ENCODE assay signal across 25 mouse cellular contexts in the genomic region with DNA sequence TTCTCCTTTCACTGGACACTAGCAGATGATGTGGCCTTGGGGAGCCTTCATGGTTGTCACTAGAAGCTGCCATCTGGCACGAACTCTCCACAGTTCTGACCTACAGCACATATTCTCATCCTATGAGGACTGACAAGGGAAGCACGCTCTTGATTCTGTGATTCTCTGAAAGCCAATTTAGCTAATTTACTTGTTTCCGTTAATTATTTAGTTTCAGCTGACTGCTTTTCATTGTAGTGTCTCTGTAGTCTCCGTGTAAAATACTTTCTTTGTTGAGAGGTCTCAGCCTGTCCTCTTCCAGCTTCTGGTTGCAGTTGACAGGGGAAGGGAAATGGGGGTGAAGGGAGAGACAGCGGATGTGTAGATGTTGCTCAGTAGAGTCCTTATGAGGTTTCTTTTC.
DNase-seq lines count a peak whose midpoint lies in the region; ATAC-seq and TF ChIP-seq lines count a peak whose summit lies in the region.
"Had no signal": no experiment of that assay in that cellular context is flagged by ENCODE, and none has a peak within 500 bp of the region (broad histone marks: within the 10 kb centered on the region; RNA-seq: fewer than 3 reads in every experiment).

No protein-coding gene starts in this region.

- no peak overlapping the region for H3K4me3 ChIP-seq in neural tube, embryonic 13.5 days
- H3K4me3 ChIP-seq in midbrain, embryonic 11.5 days (ENCODE audit: low read depth, low read length) = no peak overlapping the region
- H3K4me3 ChIP-seq: embryonic facial prominence, embryonic 12.5 days; embryonic facial prominence, embryonic 15.5 days; forebrain, embryonic 12.5 days; heart, adult 2 months; heart, embryonic 10.5 days; heart, embryonic 13.5 days; hindbrain, embryonic 12.5 days; hindbrain, embryonic 15.5 days had no signal

- no peaks in the 10 kb centered on the region for H3K27me3 ChIP-seq in neural tube, embryonic 13.5 days
- no peaks in the 10 kb centered on the region for H3K27me3 ChIP-seq in midbrain, embryonic 11.5 days (ENCODE audit: control insufficient read depth, insufficient read depth, low read length)
- H3K27me3 ChIP-seq: embryonic facial prominence, embryonic 12.5 days; embryonic facial prominence, embryonic 15.5 days; heart, embryonic 13.5 days; hindbrain, embryonic 12.5 days; hindbrain, embryonic 15.5 days had no signal

- WGBS in neural tube, embryonic 13.5 days = 51% methylated on average over 5 of the region's 5 CpGs
- WGBS in midbrain, embryonic 11.5 days = 68% methylated on average over 5 of the region's 5 CpGs

- no peak overlapping the region for H3K27ac ChIP-seq in neural tube, embryonic 13.5 days (replicated peaks)
- no peak overlapping the region for H3K27ac ChIP-seq in midbrain, embryonic 11.5 days (ENCODE audit: low read depth, low read length)
- H3K27ac ChIP-seq: embryonic facial prominence, embryonic 12.5 days; embryonic facial prominence, embryonic 15.5 days; forebrain, embryonic 12.5 days; heart, adult 2 months; heart, embryonic 10.5 days; heart, embryonic 13.5 days; hindbrain, embryonic 12.5 days; hindbrain, embryonic 15.5 days had no signal

- H3K4me1 ChIP-seq in neural tube, embryonic 13.5 days (replicated peaks) = peaks cover 8% of the 10 kb centered on the region
- H3K4me1 ChIP-seq in midbrain, embryonic 11.5 days (ENCODE audit: control insufficient read depth, insufficient read depth, low read length) = no peaks in the 10 kb centered on the region
- H3K4me1 ChIP-seq: embryonic facial prominence, embryonic 12.5 days; embryonic facial prominence, embryonic 15.5 days; forebrain, embryonic 12.5 days; heart, embryonic 10.5 days; heart, embryonic 13.5 days; hindbrain, embryonic 15.5 days had no signal

- no peak for TF ChIP-seq POLR2A in brain, embryonic 14.5 days (IDR thresholded peaks at IDR 0.05; ENCODE audit: borderline replicate concordance, extremely low read depth, insufficient read depth, insufficient read length, poor library complexity, severe bottlenecking)

- DNase-seq in neural tube, embryonic 10.5 days (ENCODE audit: extremely low spot score, low spot score) = no peak
- DNase-seq in brain, embryonic 14.5 days (ENCODE audit: low read depth) = peak; percentile 18
- DNase-seq in retina, postnatal 1 day = peak; percentile 79
- DNase-seq in thymus, postnatal 0 days (ENCODE audit: low spot score) = no peak
- DNase-seq in midbrain, embryonic 11.5 days (ENCODE audit: low spot score, missing footprints) = no peak
- DNase-seq: adrenal gland, postnatal 10 days; adrenal gland, postnatal 36 days; cerebellum, adult 11-12 months; cerebellum, adult 8-10 months; cerebellum, postnatal 25 days; gastrocnemius, postnatal 10 days; gastrocnemius, postnatal 36 days; heart, adult 2 months; heart, postnatal 14 days; heart, postnatal 4 days had no signal

- H3K9me3 ChIP-seq in neural tube, embryonic 13.5 days = no peaks in the 10 kb centered on the region
- no peaks in the 10 kb centered on the region for H3K9me3 ChIP-seq in midbrain, embryonic 11.5 days (ENCODE audit: control insufficient read depth, low read length)
- H3K9me3 ChIP-seq: embryonic facial prominence, embryonic 12.5 days; embryonic facial prominence, embryonic 15.5 days; forebrain, embryonic 12.5 days; heart, embryonic 10.5 days; heart, embryonic 13.5 days; hindbrain, embryonic 12.5 days; hindbrain, embryonic 15.5 days had no signal

- no peak for TF ChIP-seq CTCF in brain, embryonic 14.5 days (IDR thresholded peaks at IDR 0.05; ENCODE audit: borderline replicate concordance, extremely low read depth, insufficient read depth, insufficient read length)

- H3K4me2 ChIP-seq in neural tube, embryonic 13.5 days = no peak overlapping the region
- no peak overlapping the region for H3K4me2 ChIP-seq in midbrain, embryonic 11.5 days
- H3K4me2 ChIP-seq: embryonic facial prominence, embryonic 12.5 days; embryonic facial prominence, embryonic 15.5 days; forebrain, embryonic 12.5 days; heart, embryonic 13.5 days; hindbrain, embryonic 12.5 days; hindbrain, embryonic 15.5 days had no signal

- H3K36me3 ChIP-seq in neural tube, embryonic 13.5 days = no peaks in the 10 kb centered on the region
- H3K36me3 ChIP-seq in midbrain, embryonic 11.5 days (ENCODE audit: control insufficient read depth, insufficient read depth, low read length) = no peaks in the 10 kb centered on the region
- H3K36me3 ChIP-seq: embryonic facial prominence, embryonic 12.5 days; embryonic facial prominence, embryonic 15.5 days; forebrain, embryonic 12.5 days; heart, embryonic 10.5 days; heart, embryonic 13.5 days; hindbrain, embryonic 12.5 days; hindbrain, embryonic 15.5 days had no signal

- H3K9ac ChIP-seq in neural tube, embryonic 13.5 days = no peak overlapping the region
- H3K9ac ChIP-seq in midbrain, embryonic 11.5 days (ENCODE audit: low read length) = no peak overlapping the region
- H3K9ac ChIP-seq: embryonic facial prominence, embryonic 12.5 days; embryonic facial prominence, embryonic 15.5 days; forebrain, embryonic 12.5 days; heart, embryonic 13.5 days; hindbrain, embryonic 12.5 days; hindbrain, embryonic 15.5 days had no signal

- 0 out of 2 replicates have a peak, but pooled peaks have one; percentile 23 for ATAC-seq in neural tube, embryonic 13.5 days (ENCODE audit: low read depth)
- no peak for ATAC-seq in midbrain, embryonic 11.5 days (ENCODE audit: low FRiP score)
- ATAC-seq: CD4-positive, CD25-positive, alpha-beta regulatory T cell, adult 4 months; forebrain, embryonic 16.5 days had no signal

Comparison
In these comparisons a context has a peak if more than half of its experiments do, and no peak if none do; other contexts are left out.
1. DNase-seq: peak in brain, embryonic 14.5 days (single experiment) and retina, postnatal 1 day (single experiment); none in neural tube, embryonic 10.5 days (single experiment), thymus, postnatal 0 days (single experiment) and midbrain, embryonic 11.5 days (single experiment).